Mouse (Mus musculus) splenic B cell, adult 2 months (primary cell): ENCODE measurements around the gene Dcun1d2.

ENCODE experiments used
- DNase-seq: peaks from one replicate; pipeline ENCODE4 v3.0.0-alpha.2; 2011; ENCODE audit warnings: low read depth, low spot score
- H3K27me3 ChIP-seq: 2 replicates; pipeline ENCODE4 v1.6.1; 2012; ENCODE audit warnings: mild to moderate bottlenecking, low read length, moderate library complexity, mixed read lengths; ENCODE audit not compliant: control insufficient read depth, poor library complexity, insufficient read depth, severe bottlenecking
- H3K36me3 ChIP-seq: 2 replicates; pipeline ENCODE4 v1.6.1; 2012; ENCODE audit warnings: mild to moderate bottlenecking, low read length, moderate library complexity, mixed read lengths; ENCODE audit not compliant: control insufficient read depth, poor library complexity, insufficient read depth, severe bottlenecking

The Dcun1d2 gene

GRCm38 (mm10) chr8:13292364-13292763, 4.4 kb upstream of the Dcun1d2 start:
- Histone ChIP-seq H3K27me3 (no peaks in the 10 kb centered on the region), H3K36me3 (no peaks in the 10 kb centered on the region)
- DNase-seq, result peak; percentile 86

GRCm38 (mm10) chr8:13288646-13289045, 715 bp upstream of the Dcun1d2 start:
- no peak for DNase-seq
- Histone ChIP-seq H3K27me3 (no peaks in the 10 kb centered on the region), H3K36me3 (no peaks in the 10 kb centered on the region)

GRCm38 (mm10) chr8:13287304-13287691, 633 bp downstream of the Dcun1d2 start:
- H3K27me3 ChIP-seq, result no peaks in the 10 kb centered on the region
- peak; percentile 82 for DNase-seq
- H3K36me3 ChIP-seq, result no peaks in the 10 kb centered on the region

GRCm38 (mm10) chr8:13283200-13283599, 4.7 kb downstream of the Dcun1d2 start:
- DNase-seq, result no peak
- H3K27me3 ChIP-seq, result no peaks in the 10 kb centered on the region
- no peaks in the 10 kb centered on the region for H3K36me3 ChIP-seq

GRCm38 (mm10) chr8:13276941-13277447, 10.9 kb downstream of the Dcun1d2 start:
- no peaks in the 10 kb centered on the region for H3K27me3 ChIP-seq
- H3K36me3 ChIP-seq, result peaks cover 2% of the 10 kb centered on the region; the same call in 1 of the 2 replicates
- DNase-seq, result no peak

GRCm38 (mm10) chr8:13272834-13273233, 15.1 kb downstream of the Dcun1d2 start:
- DNase-seq, result no peak
- Histone ChIP-seq H3K36me3 (peaks cover 3% of the 10 kb centered on the region; the same call in 1 of the 2 replicates), H3K27me3 (no peaks in the 10 kb centered on the region)

GRCm38 (mm10) chr8:13267566-13267965, 20.4 kb downstream of the Dcun1d2 start:
- H3K27me3 ChIP-seq, result no peaks in the 10 kb centered on the region
- no peak for DNase-seq
- peaks cover 1% of the 10 kb centered on the region; the same call in 1 of the 2 replicates for H3K36me3 ChIP-seq

GRCm38 (mm10) chr8:13263376-13263775, 24.6 kb downstream of the Dcun1d2 start:
- H3K27me3 ChIP-seq, result no peaks in the 10 kb centered on the region
- DNase-seq, result no peak

GRCm38 (mm10) chr8:13254019-13254418, 33.9 kb downstream of the Dcun1d2 start, which contains the start of gene Adprhl1:
Gene Adprhl1, minus strand, starts transcription at chr8:13254162.
- no peaks in the 10 kb centered on the region for H3K27me3 ChIP-seq
- peak; percentile 49 for DNase-seq

More at GRCm38 (mm10) chr8:13263376-13263775, 24.6 kb downstream of the Dcun1d2 start:
- H3K36me3 ChIP-seq, result no peaks in the 10 kb centered on the region; the same call in 1 of the 2 replicates

GRCm38 (mm10) chr8:13253413-13253812, 34.5 kb downstream of the Dcun1d2 start:
- no peak for DNase-seq
- peaks cover 2% of the 10 kb centered on the region; the same call in 1 of the 2 replicates for H3K36me3 ChIP-seq
- no peaks in the 10 kb centered on the region for H3K27me3 ChIP-seq

More at GRCm38 (mm10) chr8:13254019-13254418, 33.9 kb downstream of the Dcun1d2 start, which contains the start of gene Adprhl1:
- H3K36me3 ChIP-seq, result peaks cover 2% of the 10 kb centered on the region; the same call in 1 of the 2 replicates

- no peak for DNase-seq
- H3K36me3 ChIP-seq, result peaks cover 2% of the 10 kb centered on the region; the same call in 1 of the 2 replicates
- no peaks in the 10 kb centered on the region for H3K27me3 ChIP-seq
Measured at GRCm38 (mm10) chr8:13252837-13253236, 35.1 kb downstream of the Dcun1d2 start.

- no peaks in the 10 kb centered on the region for H3K36me3 ChIP-seq
- no peak for DNase-seq
- no peaks in the 10 kb centered on the region for H3K27me3 ChIP-seq
Measured at GRCm38 (mm10) chr8:13244343-13244880, 43.5 kb downstream of the Dcun1d2 start.

GRCm38 (mm10) chr8:13242985-13243870, 44.7 kb downstream of the Dcun1d2 start:
- no peaks in the 10 kb centered on the region for H3K27me3 ChIP-seq
- no peak for DNase-seq
- H3K36me3 ChIP-seq, result no peaks in the 10 kb centered on the region

- Histone ChIP-seq H3K36me3 (no peaks in the 10 kb centered on the region), H3K27me3 (no peaks in the 10 kb centered on the region)
Measured at GRCm38 (mm10) chr8:13240691-13241090, 47.2 kb downstream of the Dcun1d2 start.

GRCm38 (mm10) chr8:13240055-13240454, 47.9 kb downstream of the Dcun1d2 start:
- Histone ChIP-seq H3K36me3 (no peaks in the 10 kb centered on the region), H3K27me3 (no peaks in the 10 kb centered on the region)
- no peak for DNase-seq

More at GRCm38 (mm10) chr8:13240691-13241090, 47.2 kb downstream of the Dcun1d2 start:
- DNase-seq, result no peak
